Comparison of ENCODE assay signal across 15 mouse cellular contexts in genomic region chr5:85915000-85915399, GRCm38 (mm10).
"Had no signal": no experiment of that assay in that cellular context is flagged by ENCODE, and none has a peak within 500 bp of the region (broad histone marks: within the 10 kb centered on the region; RNA-seq: fewer than 3 reads in every experiment).

No protein-coding gene starts in this region.

- H3K4me1 ChIP-seq: limb, embryonic 10.5 days; liver, embryonic 12.5 days; lung, embryonic 15.5 days; midbrain, embryonic 10.5 days; neural tube, embryonic 15.5 days had no signal

- DNase-seq: kidney, adult 2 months; kidney, postnatal 36 days; lung, postnatal 14 days; midbrain, embryonic 14.5 days; thymus, adult 18-20 months; thymus, postnatal 14 days had no signal

- H3K4me2 ChIP-seq: liver, embryonic 12.5 days; lung, embryonic 15.5 days; neural tube, embryonic 15.5 days had no signal

- H3K27ac ChIP-seq: layer of hippocampus, adult 2 months; limb, embryonic 10.5 days; liver, embryonic 12.5 days; lung, embryonic 15.5 days; midbrain, embryonic 10.5 days; neural tube, embryonic 15.5 days; stomach, postnatal 0 days had no signal

- H3K9ac ChIP-seq: liver, embryonic 12.5 days; lung, embryonic 15.5 days; neural tube, embryonic 15.5 days had no signal

- H3K27me3 ChIP-seq: liver, embryonic 12.5 days; lung, embryonic 15.5 days; neural tube, embryonic 15.5 days had no signal

- H3K9me3 ChIP-seq: limb, embryonic 10.5 days; liver, embryonic 12.5 days; lung, embryonic 15.5 days; midbrain, embryonic 10.5 days; neural tube, embryonic 15.5 days had no signal

- ATAC-seq: intestine, embryonic 16.5 days; liver, embryonic 12.5 days had no signal

- H3K36me3 ChIP-seq: limb, embryonic 10.5 days; liver, embryonic 12.5 days; lung, embryonic 15.5 days; midbrain, embryonic 10.5 days; neural tube, embryonic 15.5 days had no signal

- H3K4me3 ChIP-seq: layer of hippocampus, adult 2 months; limb, embryonic 10.5 days; liver, embryonic 12.5 days; lung, embryonic 15.5 days; midbrain, embryonic 10.5 days; myocyte; neural tube, embryonic 15.5 days had no signal
